Mouse (Mus musculus) heart, adult 2 months (tissue): Measurements from ENCODE around the gene Gm29666.
"Not testable (repeated sequence)": the region's sequence is repeated elsewhere in the genome, so short reads cannot be mapped to it uniquely, and the experiment has no call there.

Source experiments
- CTCF ChIP-seq: fragments of 200-600 bp; IDR thresholded peaks from 2 replicates; pipeline ENCODE4 v1.8.1; 2022; ENCODE audit warnings: antibody characterized with exemption, mild to moderate bottlenecking, moderate library complexity
- EP300 ChIP-seq: fragments of 200-500 bp; IDR thresholded peaks from 2 replicates; pipeline ENCODE4 v1.6.1; 2011; ENCODE audit warnings: low read depth, low read length, control low read depth; ENCODE audit not compliant: insufficient read depth
- POLR2A ChIP-seq: fragments of 200-500 bp; IDR thresholded peaks from 2 replicates; pipeline ENCODE4 v1.6.1; 2011; ENCODE audit warnings: mild to moderate bottlenecking, low read depth, low read length, control low read depth; ENCODE audit not compliant: insufficient read depth

DNA sequence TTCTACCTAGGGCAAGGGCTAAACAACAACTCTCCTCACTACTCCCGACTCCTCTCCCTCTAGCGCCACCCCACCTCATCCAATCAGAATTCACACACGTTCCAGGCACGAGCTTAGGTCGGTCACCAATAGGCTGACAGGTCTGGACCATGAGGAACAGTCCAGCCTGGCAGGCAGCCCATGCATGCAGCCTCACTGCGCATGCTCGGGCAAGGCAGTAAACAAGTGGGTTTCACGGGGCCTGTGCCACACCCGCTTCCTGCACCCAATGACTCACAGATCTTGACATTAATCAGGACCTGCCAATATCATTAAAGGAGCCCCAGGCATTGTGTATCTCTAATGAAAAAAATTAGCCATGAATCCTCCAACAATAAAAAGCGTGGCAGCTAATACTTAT, 23.6 kb downstream of the Gm29666 start:
- not testable (repeated sequence) for TF ChIP-seq CTCF, POLR2A, EP300
